Mouse (Mus musculus) liver, embryonic 15.5 days (tissue): Measurements from ENCODE around the gene Zdhhc16. TPM values are rescaled to one million over a fixed set of nuclear protein-coding genes. Genes with fewer than 3 reads are reported as not detected.
"Not testable (repeated sequence)": the region's sequence is repeated elsewhere in the genome, so short reads cannot be mapped to it uniquely, and the experiment has no call there.

Source experiments
- ATAC-seq: fragments of 200-750 bp; cut with Nextera tagmentation; 2 replicates; pipeline ENCODE4 v1.8.0; 2017; ENCODE audit warnings: moderate number of reproducible peaks, mild to moderate bottlenecking, moderate library complexity; ENCODE audit not compliant: insufficient read depth
- H3K27ac ChIP-seq: fragments of 300-500 bp; sonication (generic); replicated peaks from 2 replicates; pipeline ENCODE4 v1.5.1; 2015; ENCODE audit warnings: mild to moderate bottlenecking, inconsistent platforms
- H3K27me3 ChIP-seq: fragments of 300-500 bp; sonication (generic); 2 replicates; pipeline ENCODE4 v1.6.1; 2015; ENCODE audit warnings: mild to moderate bottlenecking, inconsistent platforms
- H3K36me3 ChIP-seq: fragments of 300-500 bp; sonication (generic); replicated peaks from 2 replicates; pipeline ENCODE4 v1.6.1; 2015; ENCODE audit warnings: moderate library complexity, mild to moderate bottlenecking, inconsistent platforms
- H3K4me1 ChIP-seq: fragments of 300-500 bp; sonication (generic); replicated peaks from 2 replicates; pipeline ENCODE4 v1.6.1; 2015; ENCODE audit warnings: inconsistent platforms
- H3K4me2 ChIP-seq: fragments of 300-500 bp; sonication (generic); 2 replicates; pipeline ENCODE4 v1.6.1; 2015; ENCODE audit warnings: moderate library complexity, mild to moderate bottlenecking, inconsistent platforms
- H3K4me3 ChIP-seq: fragments of 300-500 bp; sonication (generic); replicated peaks from 2 replicates; pipeline ENCODE4 v1.5.1; 2015; ENCODE audit warnings: mild to moderate bottlenecking, inconsistent platforms
- H3K9ac ChIP-seq: fragments of 300-500 bp; sonication (generic); 2 replicates; pipeline ENCODE4 v1.6.1; 2015; ENCODE audit warnings: moderate library complexity, mild to moderate bottlenecking, inconsistent platforms
- H3K9me3 ChIP-seq: fragments of 300-500 bp; sonication (generic); replicated peaks from 2 replicates; pipeline ENCODE4 v1.6.1; 2016; ENCODE audit warnings: inconsistent platforms
- WGBS: fragments of 180-500 bp; shearing (Covaris S2); methylation state at CpG from one replicate; pipeline ENCODE4 v1.1.7; 2015; ENCODE audit warnings: mixed read lengths; ENCODE audit not compliant: insufficient replicate concordance; 5-methylcytosine and 5-hydroxymethylcytosine counted together
- polyA plus RNA-seq: library from polyadenylated mRNA; unstranded; fragments of >200 nt; fragmentation: Nextera tagmentation; extraction: Ambion mirVana; gene quantifications from 2 replicates; pipeline ENCODE4 v1.2.1, GENCODE M21; 2015

Zdhhc16 gene
- polyA plus RNA-seq, 1 experiment from 2014 or later = 33.7 TPM

DNA sequence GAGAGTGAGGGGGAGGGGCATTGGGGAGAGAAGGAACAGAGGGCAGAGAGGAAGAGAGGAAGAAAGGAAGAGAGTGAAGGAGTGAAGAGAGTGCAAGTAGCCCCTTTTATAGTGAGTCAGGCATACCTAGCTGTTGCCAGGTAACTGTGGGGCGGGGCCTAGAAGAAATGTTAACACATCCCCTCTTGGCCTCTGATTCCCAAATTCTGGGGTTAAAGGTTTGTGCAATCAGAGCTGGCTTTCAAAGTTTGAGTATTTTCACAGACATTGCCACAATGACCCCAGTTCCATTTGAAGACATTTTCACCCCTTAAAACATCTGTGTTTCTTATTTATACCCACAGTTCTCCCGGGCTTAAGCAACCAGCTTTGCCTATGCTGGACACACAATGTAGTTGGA, 28.0 kb upstream of the Zdhhc16 start:
- H3K27me3 ChIP-seq = no peaks in the 10 kb centered on the region
- 78% methylated on average over 2 of the region's 2 CpGs for WGBS
- H3K4me3 ChIP-seq = no peak overlapping the region
- no peaks in the 10 kb centered on the region for H3K9me3 ChIP-seq
- H3K9ac ChIP-seq = no peak overlapping the region
- H3K4me2 ChIP-seq = no peak overlapping the region
- no peaks in the 10 kb centered on the region for H3K36me3 ChIP-seq
- ATAC-seq = no peak
- peak overlapping the region; percentile 90 for H3K27ac ChIP-seq
- H3K4me1 ChIP-seq = peaks cover 51% of the 10 kb centered on the region

DNA sequence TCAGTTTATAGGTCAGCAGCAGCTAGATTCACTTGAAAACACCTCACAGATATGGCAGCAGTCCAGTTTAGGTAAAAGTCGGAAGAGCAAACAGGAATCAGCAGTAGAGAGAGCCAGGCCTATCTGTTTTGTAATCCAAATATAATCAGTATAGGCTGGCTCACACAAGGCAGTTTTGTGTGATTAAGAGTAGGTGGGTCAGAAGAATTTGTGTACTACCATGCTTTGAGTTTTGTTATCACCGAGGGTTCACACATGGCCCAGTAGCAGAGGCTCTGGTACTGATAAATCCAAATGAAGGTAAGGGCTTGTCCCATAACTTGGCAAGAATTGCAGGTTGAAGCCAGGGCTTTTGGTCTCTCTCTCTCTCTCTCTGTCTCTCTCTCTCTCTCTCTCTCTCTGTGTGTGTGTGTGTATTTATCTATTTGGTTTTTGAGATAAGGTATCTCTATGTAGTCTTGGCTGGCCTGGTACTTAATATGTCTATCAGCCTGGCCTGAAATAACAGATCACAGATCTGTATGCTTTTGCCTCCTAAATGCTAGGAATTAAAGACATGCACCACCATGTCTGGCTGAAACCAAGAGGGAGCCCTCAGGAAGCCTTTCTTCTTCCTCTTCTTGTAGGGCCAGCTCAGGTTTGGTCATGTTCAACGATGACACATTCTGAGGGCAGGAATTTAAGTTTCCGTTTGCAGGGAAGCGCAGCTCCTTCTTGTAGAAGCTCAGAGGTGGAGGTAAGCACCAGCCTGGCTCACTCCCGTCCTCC, 26.8 kb upstream of the Zdhhc16 start:
- peak overlapping the region; percentile 61 for H3K4me2 ChIP-seq
- peak; percentile 79 for ATAC-seq
- H3K27ac ChIP-seq = peak overlapping the region; percentile 90

DNA sequence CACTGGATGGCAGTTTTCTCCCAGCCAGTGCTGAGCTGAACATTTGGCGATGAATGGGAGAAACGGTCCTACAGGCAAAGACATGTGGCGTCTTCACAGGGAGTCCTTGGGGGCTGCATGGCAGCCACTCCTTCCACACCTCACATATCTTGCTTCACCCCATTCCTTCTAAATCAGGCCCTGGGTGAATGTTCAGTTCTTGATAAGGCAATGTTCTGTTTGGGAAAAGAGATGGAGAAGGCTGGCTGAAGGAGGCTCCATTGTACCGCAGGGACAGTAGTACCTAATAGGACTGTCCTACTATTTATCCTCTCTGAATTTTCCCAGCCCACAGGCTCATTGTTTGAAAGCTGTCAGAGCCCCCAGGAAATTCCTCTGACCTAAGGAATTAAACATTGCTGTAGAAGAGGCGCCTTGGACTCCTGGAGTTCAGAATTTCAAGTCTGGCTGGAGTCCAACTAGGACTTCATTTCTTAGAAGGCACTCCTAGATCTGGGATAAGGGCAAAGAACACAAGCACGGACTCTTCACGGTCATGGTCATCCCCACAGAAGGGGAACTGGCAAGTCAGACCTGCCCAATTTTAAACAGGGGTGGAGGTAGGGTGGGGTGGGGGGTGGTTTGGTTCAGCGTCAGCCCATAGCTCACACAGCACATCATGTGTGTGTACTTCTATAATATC, 26.1 kb upstream of the Zdhhc16 start:
- Histone ChIP-seq H3K4me3 (peak overlapping the region; percentile 2; the same call in 1 of the 2 replicates), H3K4me1 (peaks cover 57% of the 10 kb centered on the region), H3K27me3 (no peaks in the 10 kb centered on the region), H3K9me3 (no peaks in the 10 kb centered on the region), H3K27ac (peak overlapping the region; percentile 90), H3K36me3 (no peaks in the 10 kb centered on the region), H3K9ac (peak overlapping the region; percentile 31; the same call in 1 of the 2 replicates), H3K4me2 (peak overlapping the region; percentile 61)
- ATAC-seq = peak; percentile 25
- 26% methylated on average over 8 of the region's 8 CpGs for WGBS

More for the DNA sequence above, 26.8 kb upstream of the Zdhhc16 start:
- no peaks in the 10 kb centered on the region for H3K9me3 ChIP-seq
- 23% methylated on average over 6 of the region's 6 CpGs for WGBS
- H3K4me1 ChIP-seq = peaks cover 56% of the 10 kb centered on the region
- peak overlapping the region; percentile 2; the same call in 1 of the 2 replicates for H3K4me3 ChIP-seq
- H3K9ac ChIP-seq = peak overlapping the region; percentile 31; the same call in 1 of the 2 replicates
- no peaks in the 10 kb centered on the region for H3K36me3 ChIP-seq
- no peaks in the 10 kb centered on the region for H3K27me3 ChIP-seq

DNA sequence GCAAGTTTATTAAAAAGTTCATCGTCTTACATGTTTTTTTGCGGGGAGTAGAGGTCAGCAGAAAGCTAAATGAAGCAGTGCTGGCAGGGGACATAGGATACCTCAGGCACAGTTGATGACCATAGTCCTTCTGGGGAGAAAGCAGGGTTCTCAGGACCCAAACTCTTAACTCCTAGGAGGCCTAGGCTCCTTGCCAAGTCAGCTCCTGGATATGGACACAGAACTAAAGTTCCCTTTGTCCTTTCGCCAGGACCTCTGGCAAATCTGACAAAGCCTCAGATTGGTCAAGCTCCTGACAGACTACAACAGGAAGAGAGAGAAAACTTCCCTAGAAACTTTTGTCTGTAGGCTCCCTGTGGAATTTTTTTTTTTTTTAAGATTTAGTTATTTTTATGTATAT, 24.5 kb upstream of the Zdhhc16 start:
- Histone ChIP-seq H3K9ac (no peak overlapping the region), H3K36me3 (no peaks in the 10 kb centered on the region), H3K4me3 (no peak overlapping the region), H3K4me2 (no peak overlapping the region), H3K9me3 (no peaks in the 10 kb centered on the region), H3K27me3 (no peaks in the 10 kb centered on the region), H3K4me1 (peaks cover 64% of the 10 kb centered on the region), H3K27ac (0 out of 2 replicates have a peak overlapping the region, but pooled peaks have one; percentile 19)
- no peak for ATAC-seq
- 93% methylated on average over 3 of the region's 3 CpGs for WGBS

DNA sequence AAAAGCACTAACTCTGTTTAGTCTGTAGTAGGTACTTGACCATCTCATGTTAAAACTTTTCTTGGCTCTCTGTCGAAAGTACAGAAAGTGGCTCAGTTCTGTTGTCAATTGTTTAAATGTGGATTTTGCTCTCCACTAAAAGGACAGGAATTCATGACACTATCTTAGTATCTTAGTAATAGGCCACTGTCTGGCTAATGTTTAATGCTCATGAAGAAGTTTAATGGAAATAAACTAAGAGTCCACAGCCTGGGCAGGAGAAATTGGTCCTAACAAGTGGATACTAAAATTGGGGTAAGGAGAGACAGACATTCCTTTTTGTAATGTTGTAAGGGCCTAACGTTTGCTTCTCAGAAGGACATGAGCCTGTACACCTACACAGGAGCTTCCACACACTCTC, 22.9 kb upstream of the Zdhhc16 start:
- H3K9me3 ChIP-seq = no peaks in the 10 kb centered on the region
- H3K27me3 ChIP-seq = no peaks in the 10 kb centered on the region
- no peak overlapping the region for H3K4me3 ChIP-seq
- H3K27ac ChIP-seq = peak overlapping the region; percentile 93
- no peak overlapping the region for H3K4me2 ChIP-seq
- WGBS = 74% methylated on average over 2 of the region's 2 CpGs
- peaks cover 5% of the 10 kb centered on the region; the same call in 1 of the 2 replicates for H3K36me3 ChIP-seq
- no peak overlapping the region for H3K9ac ChIP-seq
- peaks cover 75% of the 10 kb centered on the region for H3K4me1 ChIP-seq
- ATAC-seq = no peak

DNA sequence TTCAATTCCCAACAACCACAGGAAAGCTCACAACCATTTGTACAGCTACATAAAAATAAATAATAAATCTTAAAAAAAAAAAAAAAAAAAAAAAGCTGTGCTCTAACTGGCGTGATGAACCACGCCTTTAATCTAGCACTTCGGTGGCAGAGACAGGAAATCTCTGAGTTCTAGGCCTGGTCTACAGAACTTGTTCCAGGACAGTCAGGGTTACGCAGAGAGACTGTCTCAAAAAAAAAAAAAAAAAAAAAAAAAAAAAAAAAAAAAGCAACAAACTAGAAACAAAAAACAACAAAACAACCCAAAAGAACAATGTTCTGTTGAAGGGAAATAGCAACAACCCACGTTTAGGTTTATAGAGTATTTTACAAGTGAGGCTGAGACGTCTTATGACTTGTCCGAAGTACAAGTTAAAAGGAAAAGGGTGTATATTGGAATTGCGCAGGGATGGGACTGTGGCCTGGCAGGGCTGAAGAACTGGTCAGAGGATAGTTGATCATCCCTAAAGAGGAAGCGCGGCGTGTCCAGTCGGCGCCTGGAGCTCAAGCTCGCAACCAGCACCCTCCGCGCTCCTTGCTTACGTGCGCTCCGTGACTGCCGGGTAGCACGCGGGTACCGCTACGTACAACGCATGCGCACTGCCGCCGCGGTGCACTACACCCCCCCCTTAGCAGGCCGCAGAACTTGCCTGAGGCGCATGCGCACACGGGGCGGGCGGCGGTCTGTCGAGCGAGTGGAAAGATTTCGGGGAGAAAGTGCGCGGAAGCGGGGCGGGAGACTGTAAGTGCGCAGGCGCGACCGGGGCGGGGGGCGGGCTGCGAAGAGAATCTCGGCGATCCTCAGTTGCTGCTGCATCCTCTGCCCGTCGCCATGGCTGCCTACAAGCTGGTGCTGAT, 21.9 kb upstream of the Zdhhc16 start, which contains the start of gene Pgam1:
Gene Pgam1 (plus strand): TSS at position 746 of the 896 bp plus-strand sequence.
- WGBS = 3% methylated on average over 54 of the region's 54 CpGs
- Histone ChIP-seq H3K9me3 (no peaks in the 10 kb centered on the region), H3K27me3 (no peaks in the 10 kb centered on the region), H3K36me3 (peaks cover 14% of the 10 kb centered on the region), H3K4me1 (peaks cover 65% of the 10 kb centered on the region), H3K4me3 (peak within 1 kb of the TSS; percentile 84), H3K4me2 (peak within 1 kb of the TSS; percentile 98), H3K9ac (peak within 1 kb of the TSS; percentile 88), H3K27ac (peak within 1 kb of the TSS; percentile 93)
- ATAC-seq = peak; percentile 88

DNA sequence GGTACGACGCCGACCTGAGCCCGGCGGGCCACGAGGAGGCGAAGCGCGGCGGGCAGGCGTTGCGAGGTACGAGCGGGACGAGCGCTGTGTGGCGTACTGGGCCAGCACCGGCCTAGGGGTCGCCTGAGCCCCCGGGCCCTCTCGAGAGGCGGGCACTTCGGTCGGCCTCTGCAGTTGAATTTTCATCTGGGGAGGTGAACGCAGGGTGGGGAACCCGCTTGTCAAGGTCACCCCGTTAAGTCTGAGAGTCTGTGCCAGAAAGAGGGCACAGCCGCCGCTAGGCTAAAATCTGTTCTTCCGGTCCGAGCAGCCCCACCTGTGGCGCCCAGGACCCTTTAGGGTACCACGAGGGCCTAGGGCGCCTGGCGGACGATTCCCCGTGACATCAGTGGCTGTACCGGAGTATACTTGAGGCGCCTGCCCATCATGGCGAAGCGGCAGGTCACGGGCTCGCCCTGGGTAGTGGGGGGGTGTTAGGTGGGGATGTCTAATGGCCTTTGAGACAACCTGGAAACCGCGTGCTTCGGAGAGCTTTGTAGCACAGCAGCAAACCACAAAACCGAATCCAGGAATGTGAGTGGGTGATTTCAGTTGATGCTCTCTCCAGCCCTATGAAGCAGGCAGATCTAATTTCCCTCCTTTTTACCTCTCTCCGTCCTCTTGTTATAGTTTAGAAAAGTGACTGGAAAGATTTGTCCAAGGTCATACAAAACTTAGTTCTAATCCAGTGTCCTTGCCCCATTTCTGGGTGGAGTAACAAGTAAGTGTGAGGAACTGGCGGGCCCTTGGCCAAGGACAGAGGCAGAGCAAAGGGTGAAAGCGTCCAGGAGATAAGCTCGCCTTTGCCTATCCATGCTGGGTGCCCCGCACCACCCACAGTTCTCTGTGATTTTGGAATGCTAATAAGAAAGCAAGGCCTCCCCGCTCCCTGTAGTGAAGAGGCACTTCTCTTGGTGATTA, 20.9 kb upstream of the Zdhhc16 start:
- Histone ChIP-seq H3K4me3 (peak overlapping the region; percentile 84), H3K27ac (peak overlapping the region; percentile 87), H3K36me3 (peaks cover 23% of the 10 kb centered on the region), H3K4me2 (peak overlapping the region; percentile 98), H3K27me3 (no peaks in the 10 kb centered on the region), H3K9ac (peak overlapping the region; percentile 88), H3K9me3 (no peaks in the 10 kb centered on the region), H3K4me1 (peaks cover 56% of the 10 kb centered on the region)
- WGBS = 4% methylated on average over 52 of the region's 53 CpGs
- ATAC-seq = peak; percentile 41

DNA sequence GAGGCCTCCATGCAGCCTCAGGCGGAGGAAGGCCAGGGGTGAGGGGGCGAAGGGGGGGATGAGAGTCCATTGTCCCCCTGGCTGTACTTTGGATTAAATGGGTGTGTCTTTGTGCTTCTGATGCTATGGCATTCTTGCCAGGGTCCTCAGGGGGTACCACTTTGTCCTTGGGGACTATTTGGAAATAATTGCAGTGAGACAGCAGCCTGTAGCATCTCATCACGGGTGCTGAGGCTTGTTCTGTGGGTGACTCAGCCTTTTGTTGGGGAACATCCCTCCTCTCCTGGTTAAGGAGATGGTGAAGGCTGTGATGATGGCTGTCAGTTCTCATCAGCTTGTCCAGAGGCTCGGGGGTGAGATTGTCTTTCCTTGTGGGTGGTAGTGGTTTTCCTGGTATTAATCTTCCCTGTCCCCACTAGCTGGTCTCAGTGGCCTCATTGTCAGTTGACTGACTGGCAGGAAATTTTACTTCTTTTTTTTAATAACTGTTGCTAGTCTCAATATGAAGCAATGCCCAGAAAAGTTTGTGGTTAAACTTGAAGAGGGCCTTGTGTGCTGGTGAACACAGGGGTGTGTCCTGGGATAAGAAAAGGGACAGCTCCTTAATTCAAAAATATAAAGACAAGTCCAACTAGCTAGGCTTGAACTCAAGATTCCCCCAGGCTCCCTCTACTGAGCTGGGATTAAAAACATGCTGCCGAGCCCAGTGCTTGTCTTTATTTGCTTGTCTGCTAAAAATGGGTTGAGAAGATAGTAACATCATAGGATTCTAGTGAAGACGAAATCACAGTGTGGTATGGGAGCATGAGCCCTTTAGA, 19.3 kb upstream of the Zdhhc16 start:
- ATAC-seq = no peak
- no peaks in the 10 kb centered on the region for H3K9me3 ChIP-seq
- H3K36me3 ChIP-seq = peaks cover 30% of the 10 kb centered on the region
- peaks cover 47% of the 10 kb centered on the region for H3K4me1 ChIP-seq
- H3K9ac ChIP-seq = peak overlapping the region; percentile 88
- no peaks in the 10 kb centered on the region for H3K27me3 ChIP-seq
- H3K4me3 ChIP-seq = peak overlapping the region; percentile 84
- 31% methylated on average over 6 of the region's 6 CpGs for WGBS
- H3K4me2 ChIP-seq = peak overlapping the region; percentile 98
- H3K27ac ChIP-seq = peak overlapping the region; percentile 87

DNA sequence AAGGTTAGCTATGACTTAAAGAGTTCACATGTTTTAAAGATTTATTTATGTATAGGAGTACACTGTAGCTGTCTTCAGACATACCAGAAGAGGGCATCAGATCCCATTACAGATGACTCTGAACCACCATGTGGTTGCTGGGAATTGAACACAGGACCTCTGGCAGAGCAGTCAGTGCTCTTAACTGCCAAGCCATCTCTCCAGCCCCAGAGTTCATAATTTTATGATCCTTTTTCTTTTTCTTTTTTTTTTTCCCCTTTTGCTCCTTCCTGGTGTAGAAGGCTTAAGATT, 18.7 kb upstream of the Zdhhc16 start:
- peaks cover 35% of the 10 kb centered on the region for H3K36me3 ChIP-seq
- not testable (repeated sequence) for H3K27me3 ChIP-seq, H3K9ac ChIP-seq, H3K9me3 ChIP-seq, ATAC-seq
- peak overlapping the region; percentile 98 for H3K4me2 ChIP-seq
- peak overlapping the region; percentile 84; the same call in 1 of the 2 replicates for H3K4me3 ChIP-seq
- peaks cover 47% of the 10 kb centered on the region for H3K4me1 ChIP-seq
- 0 out of 2 replicates have a peak overlapping the region, but pooled peaks have one; percentile 87 for H3K27ac ChIP-seq
